Mouse (Mus musculus) B cell, adult 67 days (primary cell): ENCODE measurements around the gene Pvr. TPM values are rescaled to one million over a fixed set of nuclear protein-coding genes. Genes with fewer than 3 reads are reported as not detected.

ENCODE experiments used
- total RNA-seq, 2 experiments: library from RNA; stranded (reverse); gene quantifications; 4 replicates each; pipeline ENCODE4 v1.2.4; 2023

Pvr gene
- total RNA-seq: 10 to 100 TPM; 20.9 to 22.8 TPM

GRCm38 (mm10) chr7:19920506-19921261 lies at the start of gene Pvr:
TSS of gene Pvr (minus strand) at chr7:19921160.

DNA sequence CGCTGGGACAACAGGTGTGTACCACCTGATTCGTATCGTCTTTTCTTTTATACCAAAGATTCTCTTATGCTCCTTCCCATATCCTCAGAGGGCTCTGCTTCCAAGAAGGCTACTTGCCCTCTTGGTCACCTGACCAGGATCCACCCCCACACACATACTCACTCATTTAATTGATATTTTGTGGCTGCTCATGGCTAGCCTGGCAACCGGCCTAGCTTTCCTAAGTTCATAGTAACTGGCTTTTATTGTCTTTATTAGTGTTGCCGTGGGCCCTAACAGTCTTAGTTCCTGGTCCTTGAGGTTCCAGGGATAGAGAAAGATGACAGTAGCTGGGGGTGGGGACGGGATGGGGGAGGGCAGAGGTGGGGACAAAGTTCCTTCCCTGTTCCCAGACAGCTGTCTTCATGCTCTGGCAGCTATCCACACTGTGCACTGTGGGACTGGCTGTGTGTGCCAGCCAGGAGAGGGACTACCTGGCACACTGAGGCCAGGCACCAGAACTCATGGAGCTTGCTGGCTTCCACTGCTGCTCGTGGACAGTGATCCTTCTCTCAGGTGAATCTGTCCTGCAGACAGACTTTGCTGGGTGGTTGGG lies 44.1 kb upstream of the Pvr start, which contains the start of gene Ceacam20:
Ceacam20 (plus strand) TSS at position 428 of the 595 bp plus-strand sequence.

DNA sequence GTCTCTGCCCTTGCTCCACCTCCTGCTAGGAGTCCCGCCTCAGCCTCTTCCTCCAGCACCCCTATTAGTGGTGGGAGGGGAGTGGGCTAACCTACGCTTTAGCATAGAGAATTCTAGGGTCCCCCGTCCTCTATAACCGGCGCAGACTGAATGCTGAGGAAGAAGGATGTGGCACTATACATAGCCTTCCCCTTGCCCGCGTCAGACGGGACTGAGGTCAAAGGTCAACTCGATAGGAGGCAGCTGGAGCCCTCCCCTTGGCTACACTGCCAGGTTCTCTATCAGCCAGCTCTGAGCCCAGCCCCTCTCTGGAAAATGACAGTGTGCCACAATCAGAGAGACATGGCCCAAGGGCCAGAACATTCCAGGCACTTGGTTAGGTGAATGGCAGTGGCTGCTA lies 29.6 kb upstream of the Pvr start, which contains the start of gene Igsf23:
Igsf23 (minus strand) TSS at position 168 of the 400 bp plus-strand sequence.

DNA sequence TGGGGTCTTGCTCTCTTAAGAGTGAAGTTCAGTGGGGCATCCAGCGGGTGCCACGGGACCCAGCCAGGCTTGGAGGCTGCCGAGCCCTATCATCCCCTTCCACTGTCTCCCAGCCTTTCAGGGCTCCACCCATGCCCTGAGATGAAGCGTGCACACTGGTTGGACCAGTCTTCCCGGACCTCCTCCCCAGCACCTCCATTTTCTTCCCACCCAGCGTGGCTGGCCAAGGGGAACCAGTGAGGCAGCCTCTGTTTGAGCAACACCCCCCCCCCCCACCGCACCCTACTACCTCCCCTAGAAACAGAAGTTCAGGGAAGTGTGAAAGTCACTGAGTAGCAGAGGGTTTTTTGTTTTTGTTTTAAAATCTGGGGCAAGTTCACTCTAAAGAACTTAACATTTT lies 33.1 kb downstream of the Pvr start, which contains the start of gene Ceacam19:
Ceacam19 (minus strand) TSS at position 117 of the 400 bp plus-strand sequence.

DNA sequence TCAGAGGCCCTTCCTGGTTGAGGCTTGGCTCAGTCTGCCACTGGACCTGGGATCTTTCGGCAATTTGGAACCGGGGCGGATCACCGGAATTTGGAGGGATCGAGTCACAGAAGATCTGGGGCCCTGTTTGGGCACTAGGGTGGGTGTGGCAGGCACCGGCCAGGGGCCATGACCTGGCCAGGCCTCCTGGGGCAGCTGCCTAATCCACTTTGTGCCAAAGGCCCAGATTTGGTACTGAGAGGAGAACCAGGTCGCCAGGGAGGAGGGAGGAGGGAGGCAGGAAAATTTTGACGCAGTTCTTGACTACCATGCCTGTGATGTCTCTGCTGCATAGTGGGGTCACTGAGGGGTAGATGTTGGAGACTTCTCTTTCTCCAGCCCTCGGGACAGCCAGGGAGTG lies 59.8 kb downstream of the Pvr start, which contains the start of gene Ceacam16:
Ceacam16 (minus strand) TSS at position 101 of the 400 bp plus-strand sequence.

Other genes starting within 250 kb of the Pvr start
- not detected for gene Apoc2, start 243.2 kb downstream of the Pvr start, total RNA-seq
- not detected for gene Gm44805, start 239.7 kb downstream of the Pvr start, total RNA-seq
- not detected for gene Apoc4, start 239.7 kb downstream of the Pvr start, total RNA-seq
- not detected for gene Apoc1, start 228.5 kb downstream of the Pvr start, total RNA-seq
- 10 to 100 TPM; 81.0 to 81.5 TPM for gene Apoe, start 222.0 kb downstream of the Pvr start, total RNA-seq
- gene Tomm40, start 205.7 kb downstream of the Pvr start, total RNA-seq: 10 to 100 TPM; 55.4 to 63.8 TPM
- gene Nectin2, start 170.7 kb downstream of the Pvr start, total RNA-seq: not detected
- not detected for gene Bcam, start 150.1 kb downstream of the Pvr start, total RNA-seq
- gene Cblc, start 124.4 kb downstream of the Pvr start, total RNA-seq: 1 to 10 TPM in 1 of 2 experiments, not detected in 1; 1.8 TPM
- gene Bcl3, start 98.4 kb downstream of the Pvr start, total RNA-seq: 10 to 100 TPM; 64.0 to 80.4 TPM
- not detected for gene Gm19345, start 69.2 kb downstream of the Pvr start, total RNA-seq
- 10 to 100 TPM; 14.4 to 16.7 TPM for gene Ceacam16, start 59.9 kb downstream of the Pvr start, total RNA-seq
- gene Ceacam19, start 33.2 kb downstream of the Pvr start, total RNA-seq: not detected
- gene Igsf23, start 29.6 kb upstream of the Pvr start, total RNA-seq: not detected
- not detected for gene Ceacam20, start 44.3 kb upstream of the Pvr start, total RNA-seq
- not detected for gene Nlrp9b, start 70.3 kb upstream of the Pvr start, total RNA-seq
- gene Vmn1r91, start 178.5 kb upstream of the Pvr start, total RNA-seq: not detected
- not detected for gene Gm16442, start 201.4 kb upstream of the Pvr start, total RNA-seq
- gene Vmn1r93, start 217.9 kb upstream of the Pvr start, total RNA-seq: not detected
- gene Vmn1r94, start 247.2 kb upstream of the Pvr start, total RNA-seq: not detected